Mouse (Mus musculus) ES-E14 (cell line): ENCODE data around the gene Klrb1f.

Source experiments
- HCFC1 ChIP-seq: IDR thresholded peaks from 2 replicates; pipeline ENCODE4 v1.6.1; 2012; ENCODE audit warnings: low read length, inconsistent platforms, borderline replicate concordance; ENCODE audit not compliant: insufficient read depth
- ZC3H11A ChIP-seq: IDR thresholded peaks from 2 replicates; pipeline ENCODE4 v1.6.1; 2012; ENCODE audit warnings: low read depth, mild to moderate bottlenecking, inconsistent platforms, low read length, borderline replicate concordance

DNA sequence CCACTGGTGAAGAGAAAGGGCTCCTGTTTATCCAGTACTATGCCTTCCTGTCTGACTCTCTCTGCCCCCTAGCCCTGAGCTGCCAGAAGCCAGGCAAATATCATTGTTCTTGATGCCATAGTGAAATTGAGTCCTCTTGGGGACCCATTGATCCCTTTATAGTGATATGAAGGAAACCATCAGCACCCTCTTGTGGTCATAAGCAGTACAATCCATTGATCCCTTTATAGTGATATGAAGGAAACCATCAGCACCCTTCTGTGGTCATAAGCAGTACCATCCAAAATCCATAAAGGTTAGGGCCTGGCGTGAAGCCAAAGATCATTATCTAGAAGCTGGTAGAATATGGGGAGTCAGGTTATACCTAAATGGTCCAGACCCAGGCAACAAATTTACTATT lies 21.3 kb downstream of the Klrb1f start:
- TF ChIP-seq HCFC1 (no peak), ZC3H11A (no peak)
